Mouse (Mus musculus) midbrain, embryonic 10.5 days (tissue): Measurements from ENCODE around the gene Lpar5. TPM values are rescaled to one million over a fixed set of nuclear protein-coding genes. Genes with fewer than 3 reads are reported as not detected.

Experiments
- microRNA-seq: library from miRNA; unstranded; fragments of <30 nt; microRNA quantifications from one replicate; pipeline ENCODE4, GENCODE M21; 2017
- polyA plus RNA-seq: library from polyadenylated mRNA; unstranded; fragments of >200 nt; fragmentation: Nextera tagmentation; extraction: Ambion mirVana; gene quantifications from 2 replicates; pipeline ENCODE4 v1.2.1, GENCODE M21; 2016

The Lpar5 gene
- polyA plus RNA-seq, 1 experiment from 2014 or later, result 0.16 TPM

Small RNAs within 50 kb of the gene (microRNA-seq; reads per million reads assigned to microRNA genes)
- not detected for gene Mir7045

Other genes starting within 250 kb of the Lpar5 start
- gene Usp5, start 238.4 kb upstream of the Lpar5 start, polyA plus RNA-seq, result 212 and 228 TPM in 2 replicates
- gene Cdca3, start 238.4 kb upstream of the Lpar5 start, polyA plus RNA-seq, result 258 and 273 TPM in 2 replicates
- 0.89 and 3.4 TPM in 2 replicates for gene Gnb3, start 227.6 kb upstream of the Lpar5 start, polyA plus RNA-seq
- gene P3h3, start 210.2 kb upstream of the Lpar5 start, polyA plus RNA-seq, result 8.3 and 9.9 TPM in 2 replicates
- gene Gpr162, start 203.9 kb upstream of the Lpar5 start, polyA plus RNA-seq, result 2.8 and 3.6 TPM in 2 replicates
- gene Cd4, start 179.7 kb upstream of the Lpar5 start, polyA plus RNA-seq, result 0.05 TPM in 1 of 2 replicates, not detected in the other
- gene Lag3, start 156.2 kb upstream of the Lpar5 start, polyA plus RNA-seq, result 1.0 and 1.5 TPM in 2 replicates
- 261 and 296 TPM in 2 replicates for gene Ptms, start 147.8 kb upstream of the Lpar5 start, polyA plus RNA-seq
- 428 and 435 TPM in 2 replicates for gene Mlf2, start 136.5 kb upstream of the Lpar5 start, polyA plus RNA-seq
- 140 and 142 TPM in 2 replicates for gene Cops7a, start 102.4 kb upstream of the Lpar5 start, polyA plus RNA-seq
- gene Pianp, start 71.2 kb upstream of the Lpar5 start, polyA plus RNA-seq, result 0.81 and 2.1 TPM in 2 replicates
- 9.3 and 9.5 TPM in 2 replicates for gene Zfp384, start 58.8 kb upstream of the Lpar5 start, polyA plus RNA-seq
- 121 and 149 TPM in 2 replicates for gene Ing4, start 28.2 kb upstream of the Lpar5 start, polyA plus RNA-seq
- 10.1 and 14.2 TPM in 2 replicates for gene Acrbp, start 18.2 kb upstream of the Lpar5 start, polyA plus RNA-seq
- gene Chd4, start 28.1 kb downstream of the Lpar5 start, polyA plus RNA-seq, result 90.7 and 103 TPM in 2 replicates
- 72.6 and 86.4 TPM in 2 replicates for gene Nop2, start 64.0 kb downstream of the Lpar5 start, polyA plus RNA-seq
- gene Iffo1, start 77.3 kb downstream of the Lpar5 start, polyA plus RNA-seq, result 12.7 and 15.1 TPM in 2 replicates
- 2,729 and 3,222 TPM in 2 replicates for gene Gapdh, start 98.5 kb downstream of the Lpar5 start, polyA plus RNA-seq
- 236 and 246 TPM in 2 replicates for gene Ncapd2, start 123.8 kb downstream of the Lpar5 start, polyA plus RNA-seq
- 211 and 231 TPM in 2 replicates for gene Mrpl51, start 123.9 kb downstream of the Lpar5 start, polyA plus RNA-seq
- gene Vamp1, start 147.6 kb downstream of the Lpar5 start, polyA plus RNA-seq, result 4.2 and 5.1 TPM in 2 replicates
- 1.5 and 2.0 TPM in 2 replicates for gene Tapbpl, start 163.9 kb downstream of the Lpar5 start, polyA plus RNA-seq
- gene Cd27, start 169.1 kb downstream of the Lpar5 start, polyA plus RNA-seq, result 2.1 and 2.2 TPM in 2 replicates
- gene Tuba3a, start 218.1 kb downstream of the Lpar5 start, polyA plus RNA-seq, result 0.11 TPM in 1 of 2 replicates, not detected in the other
- gene Ltbr, start 246.0 kb downstream of the Lpar5 start, polyA plus RNA-seq, result 21.2 and 23.5 TPM in 2 replicates